Mouse (Mus musculus) cerebellum, postnatal 4 days (tissue): Measurements from ENCODE around the gene Mrps22.

ENCODE experiments used
- DNase-seq, 2 experiments: peaks; one replicate each; pipeline ENCODE4 v3.0.0; 2022; ENCODE audit warnings: low spot score in 2 of 2, mixed read lengths in 1 of 2

The Mrps22 gene

GRCm38 (mm10) chr9:98601156-98601836 lies at the start of gene Mrps22:
Gene Mrps22, minus strand, starts transcription at chr9:98601660.
- DNase-seq: peak; percentile 43 to 68

DNA sequence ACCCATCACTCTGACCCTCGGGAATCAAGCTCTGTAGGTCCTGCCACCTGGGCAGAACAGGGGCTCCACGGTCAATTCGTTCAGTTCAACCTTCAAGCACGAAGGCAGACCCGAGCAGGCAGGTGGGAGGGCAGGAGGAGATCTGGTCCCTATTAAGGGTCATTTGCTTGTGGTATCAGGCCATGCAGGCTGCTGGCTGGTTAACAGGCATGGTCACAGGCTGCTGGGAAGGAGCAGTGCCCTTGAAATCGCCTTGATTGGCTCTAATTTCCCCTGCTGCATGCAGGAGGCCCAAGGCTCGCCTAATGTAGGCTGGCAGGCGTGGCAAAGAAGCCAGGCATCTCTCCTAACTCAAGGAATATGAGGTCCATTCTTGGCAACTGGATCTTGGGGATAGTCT lies 49.1 kb upstream of the Mrps22 start:
- no peak for DNase-seq

DNA sequence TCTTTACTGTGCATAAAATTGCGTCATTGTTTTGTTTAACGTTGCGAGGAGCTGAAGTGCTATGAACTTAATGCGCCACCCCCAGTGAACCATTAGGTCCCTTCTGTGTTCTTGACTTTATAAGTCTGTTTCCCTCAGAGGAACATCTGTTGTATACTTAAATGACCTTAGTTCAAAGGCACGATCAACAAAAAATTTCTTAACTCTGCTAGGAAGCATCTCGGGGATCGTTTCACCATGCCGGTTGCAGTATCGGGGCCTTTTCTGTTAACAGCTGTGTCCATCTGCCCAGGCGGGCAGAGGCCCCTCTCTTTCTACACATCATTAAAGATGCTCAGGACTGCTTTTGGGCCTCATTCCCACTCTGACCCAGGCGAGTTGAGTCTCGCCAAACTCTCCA lies 46.0 kb upstream of the Mrps22 start:
- DNase-seq: no peak

- peak; percentile 59 to 78 for DNase-seq
These were observed 44.3 kb upstream of the Mrps22 start for GRCm38 (mm10) chr9:98645750-98646149.

DNA sequence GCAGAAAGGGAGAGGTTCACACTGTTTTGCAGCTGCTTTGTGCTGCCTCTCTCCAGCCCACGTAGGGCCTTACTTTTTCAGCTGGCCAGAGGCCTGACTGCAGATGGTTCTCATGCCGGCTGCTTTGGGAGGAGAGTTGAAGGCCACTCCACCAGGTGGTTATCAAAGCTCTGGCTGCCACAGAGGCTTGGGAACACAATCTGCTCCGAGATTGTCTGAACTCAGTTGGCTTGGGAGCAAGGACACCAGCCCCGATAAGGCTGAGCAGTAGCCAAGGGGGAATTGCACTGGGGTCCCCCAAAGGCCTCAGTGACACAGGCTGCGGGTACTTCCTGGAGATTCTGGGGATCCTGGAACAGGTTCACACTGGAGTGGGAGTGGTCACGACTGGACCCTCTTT lies 40.7 kb upstream of the Mrps22 start:
- no peak for DNase-seq

DNA sequence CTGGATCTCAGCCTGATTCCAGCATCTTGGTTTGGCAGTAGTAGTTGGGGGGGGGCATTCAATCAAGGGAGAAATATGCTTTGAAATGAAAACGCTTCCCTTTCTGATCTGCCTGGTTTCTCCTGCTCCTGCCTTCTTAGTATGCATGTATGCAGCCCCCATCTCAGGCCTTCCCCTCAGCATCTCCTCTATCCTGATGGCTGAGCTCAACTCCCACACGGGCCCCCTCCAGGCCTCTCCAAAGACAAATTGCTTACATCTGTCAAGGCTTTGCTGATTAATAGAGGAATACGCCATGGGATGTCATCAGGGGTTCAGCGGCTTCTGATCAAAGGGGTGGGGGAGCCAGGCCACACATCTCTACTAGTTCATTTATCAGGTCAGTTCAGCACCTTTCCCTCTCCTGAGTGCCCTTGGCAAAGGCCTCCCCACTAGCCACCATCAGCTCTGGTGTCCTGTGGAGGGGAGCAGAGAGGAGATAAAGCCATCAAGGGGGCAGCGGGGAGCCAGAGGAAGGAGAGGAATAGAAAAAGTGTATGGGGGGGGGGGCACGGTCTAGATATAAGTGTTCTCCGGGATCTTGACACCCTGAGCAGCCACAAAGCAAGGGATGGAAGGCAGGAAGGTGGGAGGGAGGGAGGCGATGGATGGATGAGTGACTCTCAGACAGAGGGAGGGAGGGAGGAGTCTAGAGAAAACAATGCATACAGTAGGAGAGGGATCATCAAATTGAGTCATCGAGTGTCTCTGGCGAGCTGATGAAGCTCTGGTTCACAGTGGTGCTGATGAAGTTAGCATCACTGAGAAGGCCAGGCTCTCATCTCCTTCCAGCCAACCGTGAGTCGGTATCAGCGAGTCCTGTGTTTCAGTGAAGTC lies 32.1 kb upstream of the Mrps22 start:
- no peak for DNase-seq

- no peak for DNase-seq
These were observed 27.0 kb upstream of the Mrps22 start for GRCm38 (mm10) chr9:98628480-98628879.

DNA sequence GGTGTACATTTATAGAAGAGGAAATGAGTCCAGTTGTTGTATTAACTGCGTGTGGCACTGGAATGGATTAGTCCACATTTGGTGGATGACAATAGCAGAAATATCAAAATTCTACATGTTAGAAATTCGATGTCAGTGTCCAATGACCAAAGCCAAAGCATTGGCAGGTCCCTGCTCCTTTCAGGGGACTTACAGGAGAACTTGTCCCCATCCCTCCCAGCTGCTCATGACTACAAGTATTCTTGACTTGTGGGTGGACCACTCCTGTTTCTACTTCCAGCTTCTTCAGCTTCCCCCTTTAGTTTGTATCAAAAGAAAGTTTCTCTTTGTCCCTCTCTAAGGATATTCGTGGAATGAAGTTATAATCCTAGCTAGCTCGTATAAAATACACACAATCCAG lies 3.4 kb upstream of the Mrps22 start:
- DNase-seq: no peak

GRCm38 (mm10) chr9:98601837-98602359 lies 438 bp upstream of the Mrps22 start:
- DNase-seq: no peak

GRCm38 (mm10) chr9:98600094-98600493 lies 1.4 kb downstream of the Mrps22 start:
- DNase-seq: no peak

DNA sequence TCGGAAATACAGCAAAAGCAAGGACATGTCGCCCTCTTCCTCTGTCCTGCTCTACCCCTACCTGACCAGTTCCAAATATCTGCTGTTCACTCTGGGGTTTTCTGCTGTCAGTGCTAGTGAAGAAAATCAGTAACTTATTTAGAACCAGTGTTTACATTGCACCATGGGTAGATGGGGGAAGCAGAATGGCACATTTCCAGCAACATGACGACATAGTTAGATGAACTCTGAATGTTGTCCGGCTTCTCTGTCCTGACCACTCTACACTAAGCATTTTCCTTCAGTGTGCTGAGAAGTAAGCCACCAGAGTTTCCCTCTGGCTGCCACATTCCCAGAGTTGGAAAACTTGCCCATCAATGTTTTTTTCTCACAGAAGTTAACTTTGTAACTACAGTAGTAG lies 17.6 kb downstream of the Mrps22 start:
- no peak for DNase-seq

GRCm38 (mm10) chr9:98563137-98564126 lies 38.0 kb downstream of the Mrps22 start, which contains the start of gene Copb2:
Gene Copb2, plus strand, starts transcription at chr9:98563721.
- DNase-seq: peak; percentile 97 to 99

DNA sequence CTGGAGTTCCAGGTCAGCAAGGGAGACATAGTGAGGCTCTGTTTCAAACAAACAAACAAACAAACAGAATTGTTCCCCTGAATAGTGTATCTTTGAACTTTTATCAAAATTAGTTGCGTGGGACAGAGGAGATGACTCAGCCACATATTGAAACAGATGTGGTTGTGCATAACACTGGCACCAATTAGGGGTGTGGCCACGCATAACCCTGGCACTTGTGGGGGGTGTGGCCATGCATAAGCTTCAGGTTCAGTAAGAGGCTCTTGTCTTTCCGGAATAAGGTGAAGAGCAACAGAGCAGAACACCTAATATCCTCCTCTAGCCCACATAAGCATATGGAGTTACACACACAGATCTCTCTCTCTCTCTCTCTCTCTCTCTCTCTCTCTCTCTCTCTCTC lies 57.4 kb downstream of the Mrps22 start:
- DNase-seq: no peak
